Mouse (Mus musculus) intestine, embryonic 16.5 days (tissue): ENCODE data around the gene Def8. TPM values are rescaled to one million over a fixed set of nuclear protein-coding genes. Genes with fewer than 3 reads are reported as not detected.
"Not testable (repeated sequence)": the region's sequence is repeated elsewhere in the genome, so short reads cannot be mapped to it uniquely, and the experiment has no call there.

Experiments used
- ATAC-seq: fragments of 200-750 bp; cut with Nextera tagmentation; 2 replicates; pipeline ENCODE4 v1.8.0; 2017; ENCODE audit warnings: moderate TSS enrichment, moderate library complexity
- H3K27ac ChIP-seq: fragments of 300-500 bp; sonication (generic); 2 replicates; pipeline ENCODE4 v1.5.1; 2014; ENCODE audit warnings: mild to moderate bottlenecking, low read length
- H3K27me3 ChIP-seq: fragments of 300-500 bp; sonication (generic); replicated peaks from 2 replicates; pipeline ENCODE4 v1.6.1; 2014; ENCODE audit warnings: low read length, control low read depth, mixed read lengths; ENCODE audit not compliant: control insufficient read depth, insufficient read depth
- H3K36me3 ChIP-seq: fragments of 300-500 bp; sonication (generic); 2 replicates; pipeline ENCODE4 v1.6.1; 2014; ENCODE audit warnings: low read length, control low read depth; ENCODE audit not compliant: control insufficient read depth, insufficient read depth
- H3K4me1 ChIP-seq: fragments of 300-500 bp; sonication (generic); 2 replicates; pipeline ENCODE4 v1.6.1; 2014; ENCODE audit warnings: low read length, control low read depth, mixed read lengths; ENCODE audit not compliant: control insufficient read depth, insufficient read depth
- H3K4me2 ChIP-seq: fragments of 300-500 bp; sonication (generic); 2 replicates; pipeline ENCODE4 v1.6.1; 2014; ENCODE audit warnings: low read depth, low read length, control low read depth
- H3K4me3 ChIP-seq: fragments of 300-500 bp; sonication (generic); 2 replicates; pipeline ENCODE4 v1.5.1; 2014; ENCODE audit warnings: mild to moderate bottlenecking, low read length
- H3K9ac ChIP-seq: fragments of 300-500 bp; sonication (generic); 2 replicates; pipeline ENCODE4 v1.6.1; 2014; ENCODE audit warnings: low read depth, low read length
- H3K9me3 ChIP-seq: fragments of 300-500 bp; sonication (generic); 2 replicates; pipeline ENCODE4 v1.6.1; 2016; ENCODE audit warnings: low read length, control low read depth; ENCODE audit not compliant: control insufficient read depth
- WGBS: fragments of 180-500 bp; shearing (Covaris S2); extraction: QIAGEN DNeasy Blood & Tissue Kit; methylation state at CpG from one replicate; pipeline ENCODE4 v1.1.7; 2014; 5-methylcytosine and 5-hydroxymethylcytosine counted together
- polyA plus RNA-seq: library from polyadenylated mRNA; unstranded; fragments of >200 nt; fragmentation: Nextera tagmentation; extraction: Ambion mirVana; gene quantifications from 2 replicates; pipeline ENCODE4 v1.2.1, GENCODE M21; 2015

Gene Def8
- polyA plus RNA-seq, 1 experiment from 2014 or later = 27.4 TPM

DNA sequence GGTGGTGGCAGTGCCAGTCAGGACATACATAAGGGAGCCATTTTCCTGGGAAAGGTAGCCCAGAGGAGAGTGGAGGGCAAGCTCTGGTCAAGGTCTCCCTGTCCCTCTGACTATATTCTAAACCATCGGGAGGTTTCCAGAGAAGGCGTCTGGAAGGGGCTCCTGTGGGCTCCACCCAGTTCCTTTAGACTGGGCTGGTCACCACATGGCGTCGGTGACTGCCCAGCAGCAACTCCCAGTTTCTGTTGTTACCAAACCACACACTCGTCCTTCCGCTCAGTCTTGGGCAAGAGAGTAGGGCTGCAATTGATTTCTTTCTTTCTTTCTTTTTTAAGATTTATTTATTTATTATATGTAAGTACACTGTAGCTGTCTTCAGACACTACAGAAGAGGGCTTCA is 20.8 kb downstream of the Def8 start:
- Histone ChIP-seq H3K4me3 (no peak overlapping the region), H3K27me3 (no peaks in the 10 kb centered on the region), H3K27ac (no peak overlapping the region), H3K4me1 (peaks cover 9% of the 10 kb centered on the region), H3K36me3 (no peaks in the 10 kb centered on the region), H3K9me3 (no peaks in the 10 kb centered on the region), H3K4me2 (no peak overlapping the region), H3K9ac (no peak overlapping the region)
- no peak for ATAC-seq
- 79% methylated on average over 6 of the region's 6 CpGs for WGBS

- no peak overlapping the region for H3K4me2 ChIP-seq
- no peaks in the 10 kb centered on the region for H3K27me3 ChIP-seq
Observed at GRCm38 (mm10) chr8:123445981-123446380, 22.7 kb downstream of the Def8 start.

DNA sequence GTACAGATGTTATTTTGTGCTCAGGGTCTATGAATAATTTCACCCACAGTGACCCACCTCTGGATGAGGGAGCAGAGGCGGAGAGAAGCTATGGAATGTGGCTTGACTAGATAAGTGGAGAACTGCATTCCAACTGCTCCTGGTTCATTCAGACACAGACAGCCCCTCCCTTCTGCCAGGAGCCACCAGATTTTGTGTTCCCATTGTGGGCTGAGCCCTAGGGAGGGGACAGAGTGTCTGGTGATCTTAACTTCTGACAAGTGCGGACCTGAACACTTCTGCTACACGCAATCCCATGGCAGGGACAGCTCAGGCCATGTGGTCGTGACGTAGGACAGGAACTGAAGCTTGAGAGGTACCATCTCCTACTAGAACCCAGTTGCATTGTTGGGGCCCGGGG is 23.5 kb downstream of the Def8 start:
- no peak overlapping the region for H3K27ac ChIP-seq
- 74% methylated on average over 6 of the region's 6 CpGs for WGBS
- no peak for ATAC-seq

More at GRCm38 (mm10) chr8:123445981-123446380, 22.7 kb downstream of the Def8 start:
- no peak for ATAC-seq
- Histone ChIP-seq H3K4me1 (peaks cover 9% of the 10 kb centered on the region), H3K27ac (no peak overlapping the region), H3K9me3 (no peaks in the 10 kb centered on the region), H3K9ac (no peak overlapping the region), H3K4me3 (no peak overlapping the region), H3K36me3 (no peaks in the 10 kb centered on the region)
- 81% methylated on average over 10 of the region's 10 CpGs for WGBS

DNA sequence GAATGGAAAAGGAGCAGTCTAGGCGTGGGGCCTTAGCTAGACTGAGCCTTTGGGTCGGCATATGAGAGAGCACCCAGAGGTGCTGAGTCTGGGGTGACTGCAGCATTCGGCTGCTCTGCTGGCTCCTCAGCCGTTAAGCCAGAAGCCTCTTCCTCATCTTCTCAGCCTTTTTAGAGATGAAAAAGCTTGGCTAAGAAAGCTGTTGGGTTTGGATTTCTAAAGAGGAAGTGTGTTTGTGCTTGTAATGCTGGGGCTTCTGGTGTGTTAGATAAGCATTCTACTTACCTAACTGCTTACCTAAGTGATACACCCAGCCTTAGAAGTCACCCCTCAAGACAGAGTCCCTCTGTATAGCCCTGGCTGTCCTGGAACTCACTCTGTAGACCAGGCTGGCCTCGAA is 27.5 kb downstream of the Def8 start:
- 85% methylated on average over 5 of the region's 5 CpGs for WGBS
- H3K36me3 ChIP-seq = peaks cover 9% of the 10 kb centered on the region
- no peak for ATAC-seq

More for the DNA sequence above, 23.5 kb downstream of the Def8 start:
- Histone ChIP-seq H3K9ac (no peak overlapping the region), H3K4me3 (no peak overlapping the region), H3K36me3 (no peaks in the 10 kb centered on the region), H3K9me3 (no peaks in the 10 kb centered on the region), H3K4me2 (no peak overlapping the region), H3K4me1 (peaks cover 9% of the 10 kb centered on the region), H3K27me3 (no peaks in the 10 kb centered on the region)

DNA sequence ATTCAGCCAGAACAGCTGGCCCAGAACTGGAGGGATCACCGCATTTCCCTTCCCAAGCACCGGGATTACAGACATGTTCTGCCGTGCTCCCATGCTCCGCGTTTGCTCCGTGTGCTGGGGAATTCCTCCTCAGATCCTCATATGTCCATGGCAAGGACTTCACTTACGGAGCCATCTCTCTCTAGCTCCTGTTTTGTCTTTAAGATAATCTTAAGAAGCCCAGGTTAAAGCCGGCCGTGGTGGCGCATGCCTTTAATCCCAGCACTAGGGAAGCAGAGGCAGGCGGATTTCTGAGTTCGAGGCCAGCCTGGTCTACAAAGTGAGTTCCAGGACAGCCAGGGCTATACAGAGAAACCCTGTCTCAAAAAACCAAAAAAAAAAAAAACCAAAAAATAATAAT is 28.4 kb downstream of the Def8 start:
- not testable (repeated sequence) for H3K4me2 ChIP-seq, H3K9ac ChIP-seq, H3K27me3 ChIP-seq, H3K27ac ChIP-seq, H3K4me1 ChIP-seq, ATAC-seq, H3K4me3 ChIP-seq, H3K36me3 ChIP-seq, H3K9me3 ChIP-seq
- 96% methylated on average over 12 of the region's 12 CpGs for WGBS

More for the DNA sequence above, 27.5 kb downstream of the Def8 start:
- Histone ChIP-seq H3K9me3 (no peaks in the 10 kb centered on the region), H3K27me3 (no peaks in the 10 kb centered on the region), H3K4me3 (no peak overlapping the region), H3K27ac (no peak overlapping the region), H3K4me2 (no peak overlapping the region), H3K4me1 (no peaks in the 10 kb centered on the region), H3K9ac (no peak overlapping the region)

DNA sequence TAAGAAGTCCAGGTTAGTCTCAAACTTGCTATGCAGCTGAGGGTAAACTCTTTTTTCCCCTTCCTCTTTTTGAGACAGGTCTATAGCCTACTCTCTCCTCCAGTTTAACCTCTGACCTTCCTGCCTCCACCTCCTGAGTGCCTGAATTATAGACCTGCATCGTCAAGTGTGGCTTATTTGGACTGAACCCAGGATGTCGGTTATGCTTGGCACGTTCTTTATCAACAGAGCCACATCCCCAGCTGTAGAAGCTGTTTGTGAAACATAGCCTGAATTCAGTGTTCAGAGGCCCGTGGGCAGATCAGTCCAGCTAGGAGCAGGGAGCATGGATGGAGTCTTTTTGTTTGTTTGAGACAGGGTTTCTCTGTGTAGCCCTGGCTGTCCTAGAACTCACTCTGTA is 28.8 kb downstream of the Def8 start:
- Histone ChIP-seq H3K9ac (no peak overlapping the region), H3K9me3 (no peaks in the 10 kb centered on the region), H3K27me3 (no peaks in the 10 kb centered on the region), H3K4me1 (no peaks in the 10 kb centered on the region), H3K36me3 (peaks cover 9% of the 10 kb centered on the region), H3K4me3 (no peak overlapping the region), H3K27ac (no peak overlapping the region), H3K4me2 (no peak overlapping the region)
- no peak for ATAC-seq
- 78% methylated on average over 4 of the region's 4 CpGs for WGBS

GRCm38 (mm10) chr8:123453291-123453690 is 30.0 kb downstream of the Def8 start:
- Histone ChIP-seq H3K9ac (no peak overlapping the region), H3K9me3 (no peaks in the 10 kb centered on the region), H3K36me3 (peaks cover 9% of the 10 kb centered on the region), H3K4me3 (no peak overlapping the region), H3K4me1 (no peaks in the 10 kb centered on the region), H3K27ac (no peak overlapping the region), H3K27me3 (no peaks in the 10 kb centered on the region), H3K4me2 (no peak overlapping the region)
- no peak for ATAC-seq
- 72% methylated on average over 7 of the region's 7 CpGs for WGBS

- H3K36me3 ChIP-seq = peaks cover 9% of the 10 kb centered on the region
Observed at GRCm38 (mm10) chr8:123453951-123454350, 30.6 kb downstream of the Def8 start.

GRCm38 (mm10) chr8:123454559-123454958 is 31.2 kb downstream of the Def8 start:
- WGBS = 94% methylated on average over 6 of the region's 6 CpGs
- Histone ChIP-seq H3K4me3 (no peak overlapping the region), H3K27me3 (no peaks in the 10 kb centered on the region), H3K9ac (no peak overlapping the region), H3K9me3 (no peaks in the 10 kb centered on the region), H3K4me2 (no peak overlapping the region), H3K36me3 (peaks cover 9% of the 10 kb centered on the region), H3K4me1 (no peaks in the 10 kb centered on the region), H3K27ac (no peak overlapping the region)
- no peak for ATAC-seq

More at GRCm38 (mm10) chr8:123453951-123454350, 30.6 kb downstream of the Def8 start:
- Histone ChIP-seq H3K9ac (no peak overlapping the region), H3K4me2 (no peak overlapping the region), H3K27ac (no peak overlapping the region), H3K27me3 (no peaks in the 10 kb centered on the region), H3K9me3 (no peaks in the 10 kb centered on the region), H3K4me1 (no peaks in the 10 kb centered on the region), H3K4me3 (no peak overlapping the region)
- no peak for ATAC-seq
- WGBS = 87% methylated on average over 5 of the region's 5 CpGs

GRCm38 (mm10) chr8:123463651-123464050 is 40.3 kb downstream of the Def8 start:
- no peaks in the 10 kb centered on the region for H3K9me3 ChIP-seq
- H3K27ac ChIP-seq = no peak overlapping the region
- no peak overlapping the region for H3K4me2 ChIP-seq
- no peak overlapping the region for H3K9ac ChIP-seq
- H3K4me1 ChIP-seq = no peaks in the 10 kb centered on the region
- no peaks in the 10 kb centered on the region for H3K27me3 ChIP-seq
- no peaks in the 10 kb centered on the region; the same call in 1 of the 2 replicates for H3K36me3 ChIP-seq
- 84% methylated on average over 4 of the region's 4 CpGs for whole genome bisulfite sequencing
- H3K4me3 ChIP-seq = no peak overlapping the region
- ATAC-seq = no peak
